Mouse (Mus musculus): ENCODE measurements around the gene Auts2.
A peak's percentile ranks its signal among the peaks of the same experiment; 100 is the strongest.

The Auts2 gene

DNA sequence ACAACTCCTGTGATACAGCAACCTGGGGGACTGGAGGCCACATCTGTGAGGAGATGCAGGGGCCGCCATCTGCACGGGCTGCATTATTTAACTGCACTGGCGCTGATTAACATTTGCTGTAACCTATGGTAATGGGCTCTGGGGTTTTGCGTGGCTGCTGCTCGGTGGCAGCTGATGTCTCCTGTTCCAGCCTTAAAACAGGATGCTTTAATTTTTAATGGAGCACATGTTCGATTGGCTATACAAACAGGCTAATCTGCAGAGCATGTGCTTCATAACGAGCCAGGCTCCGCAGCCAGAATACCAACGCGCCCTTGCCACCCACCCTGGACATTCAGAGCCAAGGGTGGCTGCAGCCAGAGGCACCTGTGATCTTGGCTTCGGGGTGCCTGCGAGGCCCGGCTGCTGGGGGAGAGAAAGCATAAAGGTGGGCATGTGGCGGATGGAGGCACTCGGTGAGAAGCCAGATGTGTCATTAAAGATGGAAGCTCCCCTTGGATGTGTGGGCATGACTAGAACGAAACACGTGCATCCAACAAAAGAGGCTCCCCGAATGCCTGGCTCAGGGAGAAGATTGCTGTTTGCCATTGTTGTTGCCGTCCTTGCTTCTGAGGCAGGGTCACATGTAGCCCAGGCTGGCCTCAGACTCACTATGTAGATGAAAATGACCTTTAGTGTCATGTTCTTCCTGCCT lies 884.2 kb downstream of the Auts2 start:
- DNase-seq (ENCODE audit: low spot score): no peak

DNA sequence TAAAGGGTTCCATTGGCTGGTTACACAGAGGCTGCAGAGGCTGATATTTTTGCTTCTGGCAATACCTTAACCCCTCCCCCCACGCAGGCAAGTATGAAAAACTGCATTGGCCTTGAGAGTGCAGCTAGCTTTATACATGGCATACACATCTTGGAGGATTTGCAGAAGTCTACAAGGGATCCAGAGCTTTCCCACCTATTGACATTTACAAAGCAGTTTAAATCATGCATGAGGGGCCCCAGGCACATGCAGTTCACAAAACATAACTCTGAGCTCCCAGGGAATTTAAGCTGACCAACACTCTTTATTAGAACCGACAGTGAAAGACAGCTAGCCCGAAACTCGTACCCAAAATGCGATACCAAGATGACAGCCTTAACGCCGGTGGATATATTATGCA lies 888.9 kb downstream of the Auts2 start:
- no peak for DNase-seq (ENCODE audit: low spot score)

DNA sequence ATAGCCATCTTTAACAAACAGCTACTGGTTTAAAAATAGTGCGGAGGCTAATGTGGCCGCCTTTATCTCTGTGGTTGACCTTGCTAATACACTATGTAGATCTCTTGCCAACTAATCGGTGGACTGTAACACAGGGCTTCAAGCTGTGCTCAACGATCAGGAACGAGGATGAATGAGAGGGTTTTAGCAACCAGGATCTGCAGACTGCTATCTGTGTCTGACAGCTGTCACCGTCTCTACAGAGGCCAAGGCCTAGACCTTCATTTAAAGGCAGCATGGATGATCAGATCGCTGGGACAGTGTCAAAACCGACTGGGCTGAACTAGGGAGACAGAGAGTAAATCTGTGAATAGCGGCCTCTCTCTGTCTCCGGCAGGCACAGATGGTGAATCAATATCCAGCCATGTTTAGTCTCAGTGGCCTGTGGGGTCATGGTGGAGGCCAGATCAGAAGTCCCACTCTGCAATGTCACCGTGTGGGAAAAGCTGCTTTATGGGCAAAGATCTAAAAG lies 892.7 kb downstream of the Auts2 start:
- peak; percentile 22 for DNase-seq (ENCODE audit: low spot score)

DNA sequence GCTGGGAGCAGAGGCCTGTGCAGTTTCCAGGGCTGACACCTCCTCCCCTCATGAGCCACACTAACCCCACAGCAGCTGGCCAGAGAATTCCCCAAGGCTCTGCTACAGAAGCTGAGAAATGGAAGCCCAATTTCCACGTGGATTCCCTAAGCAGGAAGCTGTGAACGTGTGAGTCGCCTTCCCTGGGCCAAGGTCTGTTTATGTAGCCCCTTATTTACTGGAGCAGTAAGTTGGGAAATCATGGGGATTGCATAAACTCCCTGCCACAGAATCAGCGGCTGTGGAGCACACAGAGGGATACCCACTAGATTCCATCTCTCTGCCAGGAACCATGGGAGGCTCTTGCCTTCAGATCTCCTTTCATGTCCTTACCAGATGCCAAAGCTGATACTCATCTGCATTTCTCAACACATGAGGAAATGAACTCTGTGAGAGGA lies 895.4 kb downstream of the Auts2 start:
- DNase-seq (ENCODE audit: low spot score): peak; percentile 66

DNA sequence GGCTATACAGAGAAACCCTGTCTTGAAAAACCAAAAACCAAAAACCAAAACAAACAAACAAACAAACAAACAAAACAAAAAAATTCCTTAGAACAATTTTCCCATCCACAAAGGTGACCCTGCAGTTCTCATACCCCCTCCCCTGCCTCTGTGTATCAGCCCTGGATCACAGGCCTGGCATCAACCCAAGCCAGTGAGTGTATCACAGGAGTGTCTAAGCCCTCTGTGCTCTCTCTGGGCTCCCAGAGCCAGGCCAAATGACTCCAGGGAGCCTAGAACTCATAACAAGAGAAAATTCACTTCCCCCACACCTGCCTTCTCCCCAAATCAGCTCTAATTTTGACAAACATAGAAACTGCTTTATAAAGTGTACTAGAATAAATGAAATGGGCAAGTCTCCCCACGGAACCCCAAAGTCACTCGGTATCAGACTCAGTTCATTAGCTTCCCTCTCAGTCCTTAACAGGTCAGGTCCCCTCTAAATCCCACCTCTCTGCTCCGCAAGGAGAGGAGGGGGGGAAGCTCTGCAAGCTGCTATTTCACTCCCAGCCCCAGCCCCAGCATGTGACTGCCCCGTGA lies 896.0 kb downstream of the Auts2 start:
- no peak for DNase-seq (ENCODE audit: low spot score)

DNA sequence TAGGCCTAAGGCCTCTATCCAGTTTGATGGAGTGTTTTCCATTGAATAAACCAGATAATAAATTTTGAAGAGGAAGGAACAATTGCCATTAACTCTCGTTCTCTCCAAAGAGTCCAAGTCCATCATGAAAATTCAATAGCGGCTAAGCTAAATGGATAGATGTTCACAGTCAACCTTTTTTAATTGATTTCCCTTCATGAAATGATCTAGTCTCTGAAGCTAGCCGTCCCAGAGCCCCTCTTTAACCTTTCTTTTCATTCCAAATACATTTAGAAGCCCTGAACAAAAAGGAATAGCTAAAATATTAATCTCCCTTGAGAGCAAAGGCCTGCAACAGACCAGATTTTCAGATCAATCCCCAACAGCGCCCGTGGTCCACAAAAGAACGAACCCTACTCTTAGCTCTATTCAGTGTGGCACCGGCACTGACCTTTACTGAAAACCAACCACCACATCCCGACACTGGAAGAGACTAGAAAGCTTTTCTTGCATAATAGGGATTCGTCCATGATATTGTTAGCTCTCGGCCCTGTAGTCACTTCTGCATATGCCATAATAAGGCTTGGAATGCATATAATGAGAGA lies 896.9 kb downstream of the Auts2 start:
- DNase-seq (ENCODE audit: low spot score): no peak

DNA sequence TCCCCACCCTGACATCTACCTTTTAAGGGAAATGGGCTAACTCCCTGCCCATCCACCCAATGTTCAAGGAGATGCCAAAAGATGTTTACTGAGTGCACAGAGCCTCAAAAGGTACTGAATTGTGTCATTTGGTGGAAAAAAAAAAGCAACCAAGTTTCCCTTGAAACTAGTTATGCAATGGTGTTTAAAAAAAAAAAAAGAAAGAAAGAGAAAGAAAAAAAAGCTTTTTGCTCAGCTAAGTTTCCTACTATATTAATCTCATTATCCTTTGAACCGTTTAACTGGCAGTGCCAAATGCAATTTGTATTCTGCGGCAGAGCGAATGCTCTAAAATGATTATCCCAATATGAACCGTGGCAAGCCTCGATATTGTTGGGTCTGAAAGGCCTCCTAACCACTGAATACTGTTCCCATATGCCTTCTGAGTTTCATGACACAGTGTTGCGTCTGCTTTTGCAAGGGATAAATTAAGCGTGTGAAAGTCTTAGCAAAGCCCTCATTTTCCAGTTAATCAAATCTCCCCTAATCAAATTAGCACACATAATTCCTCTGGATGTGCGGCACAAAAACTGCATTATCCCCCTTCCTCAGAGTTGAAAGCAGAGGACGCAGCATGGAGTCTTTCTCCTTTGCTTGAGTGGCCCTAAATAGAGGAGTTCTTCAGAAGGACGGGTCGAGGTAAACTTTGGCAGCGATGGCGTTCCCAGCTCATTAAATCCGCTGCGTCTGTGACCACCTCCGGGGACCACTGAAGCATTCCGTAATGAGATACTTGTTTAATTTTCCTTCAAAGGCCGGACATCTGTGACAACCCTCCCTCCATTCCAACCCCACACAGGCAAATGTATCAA lies 897.6 kb downstream of the Auts2 start:
- DNase-seq (ENCODE audit: low spot score): peak; percentile 73

DNA sequence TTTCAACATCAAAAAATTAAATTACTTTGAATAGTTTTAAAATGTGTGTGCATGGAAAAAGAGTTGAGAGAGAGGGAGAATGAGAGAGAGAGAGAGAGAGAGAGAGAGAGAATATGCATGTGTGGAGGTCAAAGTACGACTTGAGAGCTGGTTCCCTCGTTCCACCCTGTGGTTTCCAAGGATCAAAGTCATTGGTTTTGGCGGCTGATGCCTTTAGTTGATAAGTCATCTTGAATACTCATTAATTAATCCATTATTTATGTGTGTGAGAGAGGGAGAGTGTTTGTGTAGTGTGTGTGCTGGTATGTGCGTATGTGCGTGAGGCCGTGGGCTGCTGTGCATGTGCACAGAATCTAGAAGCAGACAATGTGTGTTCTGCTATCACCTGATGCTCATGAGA lies 898.8 kb downstream of the Auts2 start:
- no peak for DNase-seq (ENCODE audit: low spot score)

DNA sequence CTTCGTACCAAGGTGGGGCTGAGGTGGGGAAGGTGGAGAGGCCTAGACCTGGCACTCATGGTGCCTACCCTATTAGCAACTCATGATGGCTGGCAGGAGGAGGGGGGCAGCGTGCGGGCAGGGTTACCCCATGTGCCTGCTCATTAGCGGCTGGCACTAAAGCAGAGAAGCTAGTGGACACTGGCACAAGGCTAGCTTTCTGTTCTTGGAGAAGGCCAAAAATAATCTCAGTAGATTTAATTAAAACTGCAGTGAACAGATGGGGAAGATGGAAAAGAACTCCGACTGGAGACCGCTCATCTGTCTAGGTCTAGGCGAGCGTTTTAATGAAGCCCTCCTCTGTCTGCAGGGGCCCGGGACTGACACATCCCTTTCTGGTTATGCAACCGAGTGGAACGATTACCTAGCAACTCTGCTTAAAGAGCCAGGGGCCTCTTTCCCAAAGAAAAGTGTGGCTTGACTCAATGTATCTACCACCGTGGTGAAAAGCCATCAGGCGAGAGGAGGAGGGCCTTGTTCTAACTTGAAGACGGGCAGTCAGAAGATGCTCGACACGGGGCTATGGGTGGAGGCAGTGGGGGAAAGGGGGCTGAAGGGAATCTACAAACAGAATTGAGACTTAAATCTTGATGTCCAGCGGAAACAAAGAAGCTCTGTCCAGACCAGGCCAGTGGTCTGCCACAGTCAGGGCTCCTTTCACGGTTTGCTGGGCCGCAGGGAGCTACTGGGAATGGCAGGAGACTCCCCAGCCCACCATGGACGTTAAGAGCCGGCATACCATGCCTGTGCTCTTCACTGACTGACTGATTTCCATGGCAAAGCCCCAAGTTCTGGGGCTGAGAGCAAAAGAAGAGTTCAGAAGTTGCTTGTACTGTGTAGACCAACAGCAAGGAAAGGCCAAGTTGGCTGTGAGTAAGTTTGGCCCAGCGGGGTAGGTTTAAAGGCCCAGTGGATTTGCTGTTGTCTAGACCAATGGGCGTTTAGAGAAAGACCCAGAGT lies 899.7 kb downstream of the Auts2 start:
- DNase-seq (ENCODE audit: low spot score): peak; percentile 53

DNA sequence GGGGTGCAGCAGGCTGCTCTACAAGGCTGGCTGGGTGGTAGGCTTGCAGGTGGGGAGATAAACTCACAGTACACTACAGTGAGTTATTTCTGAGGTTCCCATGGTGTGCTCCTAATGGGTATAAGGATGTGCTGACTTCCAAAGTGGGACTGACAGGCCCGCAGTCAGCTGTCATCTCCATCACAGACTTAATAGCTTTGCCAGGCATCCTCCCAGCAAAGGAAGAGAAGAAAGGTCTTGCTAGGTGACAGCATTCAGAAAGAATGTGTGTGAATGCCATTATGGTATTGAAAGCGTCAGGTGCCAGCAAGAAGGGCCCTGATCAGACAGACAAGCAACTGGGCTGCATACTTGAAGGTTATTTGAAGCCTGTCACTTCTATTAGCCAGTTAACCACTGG lies 900.4 kb downstream of the Auts2 start:
- peak; percentile 34 for DNase-seq (ENCODE audit: low spot score)

DNA sequence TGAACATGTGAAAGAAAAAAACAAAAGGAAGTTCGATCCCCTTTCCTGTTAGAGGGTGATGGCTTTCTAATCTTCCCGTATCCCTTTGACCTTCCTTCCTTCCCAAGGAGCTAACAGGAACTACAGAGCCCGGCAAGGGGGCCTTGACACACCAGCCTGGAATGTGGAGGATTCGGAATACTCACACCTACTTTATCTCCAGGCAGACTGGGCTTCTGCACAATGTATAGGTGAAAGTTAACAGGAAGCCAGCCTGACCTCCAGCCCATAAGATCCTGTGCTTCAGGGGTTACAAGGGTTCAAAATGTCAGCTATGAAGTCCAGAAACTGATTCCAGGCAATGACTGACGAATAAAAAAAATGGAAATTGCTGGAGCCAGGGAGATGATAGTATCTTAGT lies 906.7 kb downstream of the Auts2 start:
- DNase-seq (ENCODE audit: low spot score): no peak

DNA sequence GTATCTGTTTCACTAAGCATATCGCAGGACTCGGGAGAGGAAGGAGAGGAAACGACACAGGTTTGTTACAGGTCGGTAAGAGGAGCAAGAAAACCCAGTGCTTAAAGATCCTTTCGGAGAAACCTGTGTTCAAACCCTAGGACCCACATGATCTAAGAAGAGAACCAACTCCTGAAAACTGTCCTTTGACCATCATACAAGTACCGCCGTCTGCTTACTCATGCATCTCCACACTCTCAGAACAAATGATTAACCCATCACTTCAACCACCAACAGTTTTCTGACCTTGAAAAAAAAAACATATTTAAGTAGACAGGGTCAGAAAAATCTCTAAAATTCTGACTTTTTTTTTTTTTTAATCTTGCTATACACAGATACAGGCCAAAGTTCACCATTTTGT lies 908.4 kb downstream of the Auts2 start:
- no peak for DNase-seq (ENCODE audit: low spot score)

DNA sequence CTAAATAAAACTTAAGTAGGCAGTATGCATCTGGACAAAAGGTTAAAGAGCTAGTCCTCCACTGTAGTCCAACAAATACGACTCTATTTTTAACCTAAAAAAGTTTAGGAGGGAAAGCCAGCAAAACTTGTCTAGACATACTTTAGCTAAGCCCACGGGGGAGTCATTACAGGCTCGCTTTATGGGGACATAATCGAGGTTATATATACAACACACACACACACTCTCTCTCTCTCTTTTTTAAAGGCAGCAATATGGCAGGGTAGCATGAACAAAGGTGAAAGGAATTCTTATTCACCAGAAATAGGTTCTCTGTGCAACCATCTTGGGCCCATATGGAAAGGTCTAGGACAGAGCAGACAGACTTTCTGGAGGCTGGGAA lies 911.2 kb downstream of the Auts2 start:
- no peak for DNase-seq (ENCODE audit: low spot score)

DNA sequence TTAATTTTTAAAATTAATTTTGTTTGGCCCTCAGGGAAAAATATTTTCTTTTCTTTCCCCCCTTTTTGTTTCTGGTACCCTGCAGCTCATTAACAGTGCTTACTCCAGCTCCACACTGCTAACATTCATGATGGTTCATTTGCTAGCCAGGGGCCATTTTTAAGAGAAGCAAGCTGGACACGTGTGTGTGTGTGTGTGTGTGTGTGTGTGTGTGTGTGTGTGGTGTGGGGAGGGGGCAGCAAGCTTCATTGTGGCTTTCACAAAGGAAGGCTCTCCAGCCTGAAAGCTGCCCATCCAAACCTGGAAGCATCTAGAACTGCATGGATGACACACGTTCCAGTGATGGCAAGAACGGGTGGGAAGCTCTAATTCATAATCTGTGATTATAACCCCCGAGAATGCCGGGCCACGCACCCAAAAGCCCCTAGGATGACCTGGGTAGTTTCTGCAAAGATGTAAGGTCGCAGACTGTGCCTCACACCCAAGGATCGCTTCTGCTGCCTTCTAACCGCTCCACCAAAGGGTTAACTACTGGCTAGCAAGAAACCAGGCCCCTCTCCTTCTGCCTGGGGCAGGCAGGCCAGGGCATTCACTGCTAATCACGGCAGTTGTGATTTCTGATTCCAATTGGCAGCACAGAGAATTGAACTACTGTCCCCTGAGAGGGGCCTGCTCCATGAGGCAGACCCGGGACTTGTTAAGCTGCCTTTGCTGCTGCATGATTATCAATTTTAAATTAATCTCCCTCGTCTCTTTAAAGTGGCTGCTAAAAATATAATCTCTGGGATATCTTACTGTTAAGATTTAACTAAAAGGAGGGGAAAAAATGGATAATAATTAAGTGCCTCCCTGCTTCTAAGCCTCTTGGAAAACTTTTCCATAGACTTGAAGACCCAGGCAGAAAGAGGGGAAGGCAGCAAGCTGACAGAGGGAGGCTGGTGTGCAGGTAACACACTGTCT lies 911.8 kb downstream of the Auts2 start:
- DNase-seq (ENCODE audit: low spot score): peak; percentile 58

DNA sequence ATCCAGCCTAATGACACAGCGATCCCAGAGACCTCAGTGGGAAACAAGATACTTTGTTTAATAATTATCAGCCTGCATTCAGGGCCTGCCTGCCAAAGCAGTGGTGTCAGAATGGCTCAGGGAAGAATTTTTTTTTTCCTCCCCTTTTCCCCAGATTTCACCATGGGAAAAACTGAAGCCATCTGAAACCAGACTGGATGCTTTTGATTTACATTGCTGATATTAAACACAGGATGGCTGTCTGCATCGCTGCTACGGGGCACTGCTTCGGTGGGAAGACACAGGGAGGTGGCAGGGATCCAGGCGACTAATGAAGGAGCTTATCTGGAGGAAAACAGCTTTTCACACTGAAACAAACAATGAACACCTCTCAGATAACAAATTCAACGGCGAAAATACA lies 912.6 kb downstream of the Auts2 start:
- DNase-seq (ENCODE audit: low spot score): peak; percentile 63

DNA sequence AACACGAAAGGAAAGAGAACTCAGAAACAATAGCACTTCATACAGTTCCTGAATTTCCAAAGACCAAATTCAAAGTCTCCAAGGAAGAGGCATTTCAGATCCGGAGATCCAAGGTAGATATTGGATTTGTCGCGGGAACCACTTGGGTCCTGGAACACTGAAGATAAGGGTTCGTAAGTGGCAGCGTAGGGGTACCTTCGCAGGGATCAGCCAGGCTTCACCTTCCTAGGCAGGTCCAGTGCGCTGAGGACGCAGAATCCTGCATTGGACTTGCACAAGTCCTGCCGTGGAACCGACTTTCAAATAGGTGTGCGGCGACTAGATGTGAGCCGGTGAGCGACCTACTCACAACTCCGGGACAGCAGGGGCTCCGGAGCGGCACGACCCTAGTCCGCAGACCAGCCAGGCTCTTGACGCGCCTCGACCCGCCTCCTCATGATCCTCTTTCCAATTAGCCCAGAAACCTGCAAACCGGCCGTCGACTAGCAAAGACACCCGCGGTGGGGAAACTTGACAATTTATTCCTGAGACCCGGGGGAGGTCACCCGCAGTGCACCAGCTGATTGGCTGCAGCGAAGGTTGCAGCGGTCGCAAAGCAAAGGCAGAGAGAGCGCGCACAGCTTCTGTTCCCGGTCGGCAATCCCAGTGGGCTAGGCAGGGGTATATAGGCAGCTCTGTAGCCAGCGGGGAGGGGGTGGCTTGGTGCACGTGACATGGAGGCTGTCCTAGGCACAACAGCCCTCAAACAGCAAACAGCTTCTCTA lies 926.8 kb downstream of the Auts2 start:
- no peak for DNase-seq (ENCODE audit: low spot score)

DNA sequence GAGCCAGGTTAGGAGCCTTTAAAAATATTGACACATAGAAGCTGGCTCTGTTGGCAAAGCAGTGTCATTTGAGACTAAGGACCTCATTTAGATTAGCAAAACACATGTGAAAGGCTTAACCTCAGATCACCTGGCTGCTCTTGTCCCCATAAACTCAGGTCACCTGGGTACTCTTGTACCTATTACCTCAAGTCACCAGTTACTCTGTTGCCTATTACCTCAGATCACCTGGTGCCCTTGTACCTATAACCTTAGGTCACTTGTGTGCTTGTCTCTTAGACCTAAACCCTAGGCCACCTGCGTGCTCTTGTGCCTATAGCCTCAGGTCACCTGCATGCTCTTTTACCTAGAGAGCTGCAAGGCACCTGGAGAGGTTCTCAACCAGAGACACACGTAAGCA lies 928.9 kb downstream of the Auts2 start:
- no peak for DNase-seq (ENCODE audit: low spot score)

DNA sequence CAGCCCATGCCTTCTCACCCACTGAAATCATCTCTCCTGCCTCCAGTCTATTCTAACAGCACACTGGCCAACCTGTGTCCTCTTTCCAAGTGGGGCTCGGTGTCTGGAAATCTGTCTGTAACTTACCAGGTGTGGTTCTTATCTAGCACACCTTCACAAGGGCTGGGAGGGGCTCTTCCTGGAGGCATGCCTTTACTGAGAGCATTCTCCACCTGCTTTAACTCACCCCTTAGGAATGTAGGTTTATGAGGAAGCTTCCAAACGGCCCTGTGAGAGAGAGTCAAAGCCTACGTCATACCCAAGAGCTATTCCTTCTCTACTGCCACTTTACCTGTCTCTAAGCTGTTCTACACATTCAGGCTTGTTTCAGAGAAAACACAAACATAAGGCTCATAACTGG lies 929.8 kb downstream of the Auts2 start:
- DNase-seq (ENCODE audit: low spot score): no peak

DNA sequence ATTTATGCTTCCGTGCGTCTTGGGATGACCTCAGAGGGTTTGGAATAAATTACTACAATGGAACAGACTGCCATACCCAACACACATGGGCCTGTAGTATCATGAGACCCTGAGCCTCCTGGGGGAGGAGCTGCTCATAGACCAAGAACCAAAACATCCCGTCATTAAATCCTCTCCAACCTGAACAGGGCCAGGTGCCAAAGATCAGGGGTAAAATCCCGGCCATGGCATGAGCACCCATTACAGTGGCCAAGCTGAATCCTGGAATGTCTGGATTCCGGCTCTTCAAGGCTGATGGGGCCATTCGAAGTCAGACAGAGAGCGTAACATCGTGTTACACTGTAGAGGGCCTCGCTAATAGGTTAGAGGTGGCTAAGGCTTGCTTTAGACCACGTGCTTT lies 932.4 kb downstream of the Auts2 start:
- DNase-seq (ENCODE audit: low spot score): no peak

Measured in MN1 (cell line).